Mouse (Mus musculus): Measurements from ENCODE around the gene Ube2i.

The Ube2i gene

GRCm38 (mm10) chr17:25215431-25215830 lies 59.0 kb downstream of the Ube2i start:
- no peak for DNase-seq
